Mouse (Mus musculus): Measurements from ENCODE around the gene Sun5.

DNA sequence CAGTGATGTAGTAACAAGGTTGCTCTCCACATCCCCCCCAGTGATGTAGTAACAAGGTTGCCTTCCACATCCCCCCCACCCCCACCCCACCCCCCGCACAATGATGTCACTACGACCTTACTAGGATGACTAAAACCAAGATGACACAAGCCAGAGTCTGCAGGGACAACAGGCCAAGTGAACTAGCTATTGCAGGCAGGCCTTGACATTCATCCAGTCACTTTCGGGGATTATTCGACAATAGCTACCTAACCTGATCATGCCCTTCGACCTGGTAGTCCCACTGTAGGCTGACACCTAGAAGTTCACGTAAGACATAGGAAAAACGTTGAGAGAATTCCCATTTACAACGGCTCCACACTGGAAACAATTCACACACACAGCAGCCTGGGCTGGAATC, 37.6 kb downstream of the Sun5 start:
- TF ChIP-seq EP300 (IDR thresholded peaks at IDR 0.05; ENCODE audit: low read depth) (no peak), CTCF (IDR thresholded peaks at IDR 0.05; ENCODE audit: low read depth) (no peak)
